In the genomic region with DNA sequence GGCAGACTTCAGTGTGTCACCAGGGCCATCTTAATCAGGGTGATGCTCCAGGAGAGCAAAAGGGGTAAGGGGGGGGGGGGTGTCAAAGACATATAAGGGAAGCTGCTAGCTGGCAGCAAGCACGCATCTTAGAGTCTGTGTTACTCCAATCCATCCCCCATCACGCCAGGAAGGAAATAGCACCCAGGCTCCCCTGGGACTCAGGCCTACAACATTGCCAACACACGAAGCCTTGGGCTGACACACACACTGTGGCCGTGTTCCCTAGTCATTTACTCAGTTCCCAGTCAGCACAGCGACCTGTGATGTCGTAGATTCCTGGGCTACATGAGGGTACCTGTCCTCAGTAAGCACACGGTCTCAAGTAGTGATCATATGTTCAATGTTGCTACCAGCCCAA, we compare ENCODE assay signal across 21 mouse cellular contexts. TPM values are rescaled to one million over a fixed set of nuclear protein-coding genes. Genes with fewer than 3 reads are reported as not detected.
DNase-seq lines count a peak whose midpoint lies in the region; ATAC-seq and TF ChIP-seq lines count a peak whose summit lies in the region.
"Had no signal": no experiment of that assay in that cellular context is flagged by ENCODE, and none has a peak within 500 bp of the region (broad histone marks: within the 10 kb centered on the region; RNA-seq: fewer than 3 reads in every experiment).

No protein-coding gene starts in this region.

- 86% methylated on average over 7 of the region's 7 CpGs for WGBS in midbrain, embryonic 10.5 days
- 84% methylated on average over 7 of the region's 7 CpGs for WGBS in midbrain, embryonic 16.5 days
- WGBS in heart, embryonic 12.5 days: 69% methylated on average over 7 of the region's 7 CpGs

- no peaks in the 10 kb centered on the region for H3K9me3 ChIP-seq in midbrain, embryonic 10.5 days (replicated peaks)
- H3K9me3 ChIP-seq in midbrain, embryonic 16.5 days (replicated peaks; ENCODE audit: control insufficient read depth, low read length, poor library complexity, severe bottlenecking): no peaks in the 10 kb centered on the region
- no peaks in the 10 kb centered on the region for H3K9me3 ChIP-seq in heart, embryonic 12.5 days (replicated peaks)
- H3K9me3 ChIP-seq: embryonic facial prominence, embryonic 13.5 days; forebrain, embryonic 13.5 days; G1E; heart, embryonic 13.5 days; hindbrain, embryonic 12.5 days had no signal

- DNase-seq in adrenal gland, postnatal 10 days: peak; percentile 60
- no peak for DNase-seq in adrenal gland, adult 18-20 months (ENCODE audit: low spot score in 2 of 2)
- peak; percentile 62 for DNase-seq in gastrocnemius, adult 2 months
- DNase-seq in gastrocnemius, postnatal 10 days: no peak
- no peak for DNase-seq in midbrain, embryonic 10.5 days (ENCODE audit: low spot score)
- DNase-seq: B cell, adult 2 months; cerebellum, adult 11 months; cerebellum, adult 8-10 months; cerebellum, postnatal 14 days; embryo, embryonic 11 days; gastrocnemius, postnatal 14 days; heart, postnatal 36 days had no signal

- no peak overlapping the region; the same call in 1 of the 2 replicates for H3K4me3 ChIP-seq in gastrocnemius, adult 2 months
- no peak overlapping the region for H3K4me3 ChIP-seq in midbrain, embryonic 10.5 days
- no peak overlapping the region for H3K4me3 ChIP-seq in midbrain, embryonic 16.5 days (ENCODE audit: low read depth, low read length)
- no peak overlapping the region for H3K4me3 ChIP-seq in heart, embryonic 12.5 days
- H3K4me3 ChIP-seq: embryonic facial prominence, embryonic 13.5 days; forebrain, embryonic 13.5 days; heart, embryonic 13.5 days; hindbrain, embryonic 12.5 days had no signal

- H3K27ac ChIP-seq in gastrocnemius, adult 2 months: peak overlapping the region; percentile 92
- peak overlapping the region; percentile 92; the same call in 1 of the 2 replicates for H3K27ac ChIP-seq in midbrain, embryonic 10.5 days (replicated peaks)
- no peak overlapping the region for H3K27ac ChIP-seq in midbrain, embryonic 16.5 days (ENCODE audit: low read length)
- H3K27ac ChIP-seq in heart, embryonic 12.5 days (ENCODE audit: poor library complexity, severe bottlenecking): no peak overlapping the region
- H3K27ac ChIP-seq: embryonic facial prominence, embryonic 13.5 days; forebrain, embryonic 13.5 days; heart, embryonic 13.5 days; hindbrain, postnatal 0 days had no signal

- H3K4me2 ChIP-seq in midbrain, embryonic 16.5 days (ENCODE audit: low read length): no peak overlapping the region
- H3K4me2 ChIP-seq in heart, embryonic 12.5 days: no peak overlapping the region
- H3K4me2 ChIP-seq: embryonic facial prominence, embryonic 13.5 days; forebrain, embryonic 13.5 days; heart, embryonic 13.5 days; hindbrain, embryonic 12.5 days had no signal

- H3K9ac ChIP-seq in midbrain, embryonic 16.5 days (ENCODE audit: low read depth, low read length): no peak overlapping the region
- H3K9ac ChIP-seq in heart, embryonic 12.5 days: no peak overlapping the region
- H3K9ac ChIP-seq: embryonic facial prominence, embryonic 13.5 days; heart, embryonic 13.5 days; hindbrain, embryonic 12.5 days had no signal

- no peak for ATAC-seq in midbrain, embryonic 16.5 days
- ATAC-seq in heart, embryonic 12.5 days (ENCODE audit: insufficient number of reproducible peaks, low FRiP score): no peak
- ATAC-seq: CD4-positive, CD25-positive, alpha-beta regulatory T cell, adult 4 months; forebrain, embryonic 13.5 days; hindbrain, postnatal 0 days had no signal

- H3K36me3 ChIP-seq in midbrain, embryonic 10.5 days: no peaks in the 10 kb centered on the region
- no peaks in the 10 kb centered on the region for H3K36me3 ChIP-seq in midbrain, embryonic 16.5 days (ENCODE audit: control insufficient read depth, insufficient read depth, low read length)
- H3K36me3 ChIP-seq in heart, embryonic 12.5 days: no peaks in the 10 kb centered on the region
- H3K36me3 ChIP-seq: embryonic facial prominence, embryonic 13.5 days; G1E; heart, embryonic 13.5 days; hindbrain, embryonic 12.5 days had no signal

- TF ChIP-seq CTCF in gastrocnemius, adult 2 months (IDR thresholded peaks at IDR 0.05): no peak

- H3K27me3 ChIP-seq in midbrain, embryonic 10.5 days (ENCODE audit: low read depth, poor library complexity, severe bottlenecking): peaks cover 16% of the 10 kb centered on the region
- no peaks in the 10 kb centered on the region for H3K27me3 ChIP-seq in midbrain, embryonic 16.5 days (ENCODE audit: control insufficient read depth, insufficient read depth, low read depth, low read length)
- no peaks in the 10 kb centered on the region for H3K27me3 ChIP-seq in heart, embryonic 12.5 days (replicated peaks)
- H3K27me3 ChIP-seq: embryonic facial prominence, embryonic 13.5 days; heart, embryonic 13.5 days; hindbrain, embryonic 12.5 days had no signal

- peaks cover 51% of the 10 kb centered on the region for H3K4me1 ChIP-seq in midbrain, embryonic 10.5 days
- H3K4me1 ChIP-seq in midbrain, embryonic 16.5 days (ENCODE audit: control insufficient read depth, insufficient read depth, low read length): peaks cover 23% of the 10 kb centered on the region
- H3K4me1 ChIP-seq in heart, embryonic 12.5 days (replicated peaks): peaks cover 33% of the 10 kb centered on the region

- intact Hi-C loops in gastrocnemius, adult 2 months (cut with DNase I): no loop called here

RNA-seq across cellular contexts. Expression of a gene that starts 17.8 kb away (rescaled TPM):
- total RNA-seq in adrenal gland, postnatal 10 days (2021): 100 to 1,000 TPM in 1 of 2 experiments, 10 to 100 TPM in 1; 76.2 to 163 TPM
- 100 to 1,000 TPM in 1 of 2 experiments, 10 to 100 TPM in 1; 92.7 to 186 TPM for total RNA-seq in adrenal gland, adult 18-20 months (2021)
- total RNA-seq in gastrocnemius, adult 2 months (2021): 100 to 1,000 TPM; 279 to 395 TPM
- 10 to 100 TPM; 29.6 to 48.0 TPM for total RNA-seq in gastrocnemius, postnatal 10 days (2021)
- 5.5 and 9.0 TPM in 2 replicates for polyA plus RNA-seq in midbrain, embryonic 10.5 days (2016; fragmentation: Nextera tagmentation; extraction: Ambion mirVana)
- 21.7 and 22.4 TPM in 2 replicates for polyA plus RNA-seq in midbrain, embryonic 16.5 days (2015; fragmentation: Nextera tagmentation; extraction: Ambion mirVana)
- 6.5 and 6.9 TPM in 2 replicates for polyA plus RNA-seq in heart, embryonic 12.5 days (2016; fragmentation: Nextera tagmentation; extraction: Ambion mirVana)

Comparison
In these comparisons a context has a peak if more than half of its experiments do, and no peak if none do; other contexts are left out.
1. DNase-seq: peak in adrenal gland, postnatal 10 days (single experiment) and gastrocnemius, adult 2 months (single experiment); none in adrenal gland, adult 18-20 months (0 of 2), gastrocnemius, postnatal 10 days (single experiment) and midbrain, embryonic 10.5 days (single experiment).
2. H3K27ac ChIP-seq: peak in gastrocnemius, adult 2 months (single experiment) and midbrain, embryonic 10.5 days (single experiment); none in midbrain, embryonic 16.5 days (single experiment) and heart, embryonic 12.5 days (single experiment).